Mouse (Mus musculus): ENCODE measurements at regions not wholly inside any gene's neighbourhood (a gene's known extent, or its start where the extent isn't known, plus 50 kb on each side); places are given as distances from the start of the nearest gene placed in this dataset.

- ATAC-seq (no peak), DNase-seq (no peak)
- Histone ChIP-seq H3K27me3 (ENCODE audit: insufficient read depth, low read length) (no peaks in the 10 kb centered on the region), H3K4me1 (ENCODE audit: insufficient read depth) (peaks cover 4% of the 10 kb centered on the region; the same call in 1 of the 2 replicates), H3K4me3 (ENCODE audit: low read depth, low read length) (0 out of 2 replicates have a peak overlapping the region, but pooled peaks have one; percentile 13), H3K9ac (replicated peaks) (no peak overlapping the region), H3K4me2 (ENCODE audit: low read depth, low read length) (peak overlapping the region; percentile 61), H3K27ac (ENCODE audit: low read depth) (no peak overlapping the region), H3K9me3 (ENCODE audit: low read length) (no peaks in the 10 kb centered on the region), H3K36me3 (replicated peaks; ENCODE audit: insufficient read depth, low read length) (no peaks in the 10 kb centered on the region)
- 65% methylated on average over 12 of the region's 12 CpGs for WGBS (ENCODE audit: insufficient replicate concordance)
- TF ChIP-seq EP300 (IDR thresholded peaks at IDR 0.05; ENCODE audit: low read depth) (no peak), CTCF (IDR thresholded peaks at IDR 0.05; ENCODE audit: low read depth) (no peak)
These were observed 187.1 kb downstream of the Bcl2l11 start for GRCm38 (mm10) chr2:128312659-128313581.

GRCm38 (mm10) chr2:128313582-128313918 is 187.7 kb downstream of the Bcl2l11 start:
- no peak for DNase-seq
- no peak for ATAC-seq
- WGBS (ENCODE audit: insufficient replicate concordance): 61% methylated on average over 2 of the region's 2 CpGs

GRCm38 (mm10) chr2:128313948-128314347 is 188.1 kb downstream of the Bcl2l11 start:
- DNase-seq: no peak
- WGBS (ENCODE audit: insufficient replicate concordance): 60% methylated on average over 1 of the region's 1 CpGs
- Histone ChIP-seq H3K4me2 (ENCODE audit: low read depth, low read length) (no peak overlapping the region), H3K4me3 (ENCODE audit: low read depth, low read length) (no peak overlapping the region), H3K4me1 (ENCODE audit: insufficient read depth) (peaks cover 5% of the 10 kb centered on the region; the same call in 1 of the 2 replicates), H3K9me3 (ENCODE audit: low read length) (no peaks in the 10 kb centered on the region), H3K36me3 (replicated peaks; ENCODE audit: insufficient read depth, low read length) (no peaks in the 10 kb centered on the region), H3K9ac (replicated peaks) (no peak overlapping the region), H3K27me3 (ENCODE audit: insufficient read depth, low read length) (no peaks in the 10 kb centered on the region), H3K27ac (ENCODE audit: low read depth) (no peak overlapping the region)
- ATAC-seq: no peak
- TF ChIP-seq CTCF (IDR thresholded peaks at IDR 0.05; ENCODE audit: low read depth) (no peak), EP300 (IDR thresholded peaks at IDR 0.05; ENCODE audit: low read depth) (no peak)

More at GRCm38 (mm10) chr2:128313582-128313918, 187.7 kb downstream of the Bcl2l11 start:
- peaks cover 4% of the 10 kb centered on the region; the same call in 1 of the 2 replicates for H3K4me1 ChIP-seq (ENCODE audit: insufficient read depth)
- H3K36me3 ChIP-seq (replicated peaks; ENCODE audit: insufficient read depth, low read length): no peaks in the 10 kb centered on the region
- no peaks in the 10 kb centered on the region for H3K9me3 ChIP-seq (ENCODE audit: low read length)
- no peak overlapping the region for H3K4me2 ChIP-seq (ENCODE audit: low read depth, low read length)
- H3K27ac ChIP-seq (ENCODE audit: low read depth): no peak overlapping the region
- no peak overlapping the region for H3K4me3 ChIP-seq (ENCODE audit: low read depth, low read length)
- H3K9ac ChIP-seq (replicated peaks): no peak overlapping the region
- TF ChIP-seq EP300 (IDR thresholded peaks at IDR 0.05; ENCODE audit: low read depth) (no peak), CTCF (IDR thresholded peaks at IDR 0.05; ENCODE audit: low read depth) (no peak)
- no peaks in the 10 kb centered on the region for H3K27me3 ChIP-seq (ENCODE audit: insufficient read depth, low read length)

GRCm38 (mm10) chr2:128316516-128316915 is 190.7 kb downstream of the Bcl2l11 start:
- no peak for DNase-seq

GRCm38 (mm10) chr2:128318266-128318665 is 192.4 kb downstream of the Bcl2l11 start:
- 55% methylated on average over 4 of the region's 4 CpGs for WGBS (ENCODE audit: insufficient replicate concordance)
- H3K9ac ChIP-seq (replicated peaks): no peak overlapping the region
- TF ChIP-seq CTCF (IDR thresholded peaks at IDR 0.05; ENCODE audit: low read depth) (no peak), EP300 (IDR thresholded peaks at IDR 0.05; ENCODE audit: low read depth) (no peak)

More at GRCm38 (mm10) chr2:128316516-128316915, 190.7 kb downstream of the Bcl2l11 start:
- Histone ChIP-seq H3K4me2 (ENCODE audit: low read depth, low read length) (no peak overlapping the region), H3K27ac (ENCODE audit: low read depth) (no peak overlapping the region), H3K36me3 (replicated peaks; ENCODE audit: insufficient read depth, low read length) (no peaks in the 10 kb centered on the region), H3K4me3 (ENCODE audit: low read depth, low read length) (no peak overlapping the region), H3K9ac (replicated peaks) (no peak overlapping the region), H3K4me1 (ENCODE audit: insufficient read depth) (peaks cover 10% of the 10 kb centered on the region; the same call in 1 of the 2 replicates), H3K27me3 (ENCODE audit: insufficient read depth, low read length) (no peaks in the 10 kb centered on the region), H3K9me3 (ENCODE audit: low read length) (no peaks in the 10 kb centered on the region)
- no peak for ATAC-seq
- WGBS (ENCODE audit: insufficient replicate concordance): 53% methylated on average over 2 of the region's 2 CpGs
- TF ChIP-seq EP300 (IDR thresholded peaks at IDR 0.05; ENCODE audit: low read depth): no peak
- no peak for TF ChIP-seq CTCF (IDR thresholded peaks at IDR 0.05; ENCODE audit: low read depth)

GRCm38 (mm10) chr2:128318956-128319355 is 193.1 kb downstream of the Bcl2l11 start:
- DNase-seq (no peak), ATAC-seq (no peak)
- no peaks in the 10 kb centered on the region for H3K9me3 ChIP-seq (ENCODE audit: low read length)
- H3K27me3 ChIP-seq (ENCODE audit: insufficient read depth, low read length): no peaks in the 10 kb centered on the region
- H3K4me2 ChIP-seq (ENCODE audit: low read depth, low read length): no peak overlapping the region
- H3K36me3 ChIP-seq (replicated peaks; ENCODE audit: insufficient read depth, low read length): no peaks in the 10 kb centered on the region
- H3K9ac ChIP-seq (replicated peaks): no peak overlapping the region
- no peak overlapping the region for H3K27ac ChIP-seq (ENCODE audit: low read depth)
- TF ChIP-seq EP300 (IDR thresholded peaks at IDR 0.05; ENCODE audit: low read depth) (no peak), CTCF (IDR thresholded peaks at IDR 0.05; ENCODE audit: low read depth) (no peak)
- 46% methylated on average over 5 of the region's 5 CpGs for WGBS (ENCODE audit: insufficient replicate concordance)
- no peak overlapping the region for H3K4me3 ChIP-seq (ENCODE audit: low read depth, low read length)
- H3K4me1 ChIP-seq (ENCODE audit: insufficient read depth): 0 out of 2 replicates have a peak, but pooled peaks cover 6% of the 10 kb centered on the region

More at GRCm38 (mm10) chr2:128318266-128318665, 192.4 kb downstream of the Bcl2l11 start:
- Histone ChIP-seq H3K27me3 (ENCODE audit: insufficient read depth, low read length) (no peaks in the 10 kb centered on the region), H3K36me3 (replicated peaks; ENCODE audit: insufficient read depth, low read length) (no peaks in the 10 kb centered on the region), H3K4me1 (ENCODE audit: insufficient read depth) (0 out of 2 replicates have a peak, but pooled peaks cover 6% of the 10 kb centered on the region), H3K9me3 (ENCODE audit: low read length) (no peaks in the 10 kb centered on the region), H3K4me3 (ENCODE audit: low read depth, low read length) (no peak overlapping the region), H3K27ac (ENCODE audit: low read depth) (no peak overlapping the region), H3K4me2 (ENCODE audit: low read depth, low read length) (no peak overlapping the region)
- ATAC-seq: no peak
- DNase-seq: no peak
